Mouse (Mus musculus) stomach, postnatal 0 days (tissue): Measurements from ENCODE around the gene Cox7a1. TPM values are rescaled to one million over a fixed set of nuclear protein-coding genes. Genes with fewer than 3 reads are reported as not detected.

ENCODE experiments used
- ATAC-seq: fragments of 200-750 bp; cut with Nextera tagmentation; 2 replicates; pipeline ENCODE4 v1.8.0; 2017; ENCODE audit not compliant: low FRiP score, low TSS enrichment
- DNase-seq: peaks from one replicate; pipeline ENCODE4 v3.0.0-alpha.2; 2016; ENCODE audit warnings: low spot score
- H3K27ac ChIP-seq: fragments of 300-500 bp; sonication (generic); replicated peaks from 2 replicates; pipeline ENCODE4 v1.5.1; 2014; ENCODE audit warnings: mild to moderate bottlenecking, control low read depth
- H3K27me3 ChIP-seq: fragments of 300-500 bp; sonication (generic); 2 replicates; pipeline ENCODE4 v1.6.1; 2014; ENCODE audit warnings: low read length; ENCODE audit not compliant: control insufficient read depth, insufficient read depth
- H3K36me3 ChIP-seq: fragments of 300-500 bp; sonication (generic); 2 replicates; pipeline ENCODE4 v1.6.1; 2014; ENCODE audit warnings: low read length, mixed read lengths; ENCODE audit not compliant: control insufficient read depth, insufficient read depth
- H3K4me1 ChIP-seq: fragments of 300-500 bp; sonication (generic); replicated peaks from 2 replicates; pipeline ENCODE4 v1.6.1; 2014; ENCODE audit warnings: antibody characterized with exemption; ENCODE audit not compliant: control insufficient read depth, insufficient read depth
- H3K4me2 ChIP-seq: fragments of 300-500 bp; sonication (generic); replicated peaks from 2 replicates; pipeline ENCODE4 v1.6.1; 2014; ENCODE audit warnings: low read depth, mild to moderate bottlenecking, control low read depth, moderate library complexity
- H3K4me3 ChIP-seq: fragments of 300-500 bp; sonication (generic); 2 replicates; pipeline ENCODE4 v1.5.1; 2014; ENCODE audit warnings: low read depth, low read length, control low read depth
- H3K9ac ChIP-seq: fragments of 300-500 bp; sonication (generic); 2 replicates; pipeline ENCODE4 v1.6.1; 2014; ENCODE audit warnings: mild to moderate bottlenecking, low read length, control low read depth, mixed read lengths
- H3K9me3 ChIP-seq: fragments of 300-500 bp; sonication (generic); 2 replicates; pipeline ENCODE4 v1.6.1; 2016; ENCODE audit warnings: low read length; ENCODE audit not compliant: control insufficient read depth
- CTCF ChIP-seq: IDR thresholded peaks from 2 replicates; pipeline ENCODE4 v1.5.1; 2016; ENCODE audit warnings: antibody characterized with exemption, low read depth, mild to moderate bottlenecking, moderate library complexity
- EP300 ChIP-seq: optimal IDR thresholded peaks from 2 replicates; pipeline ENCODE3; 2016; ENCODE audit warnings: antibody characterized with exemption
- WGBS: fragments of 180-500 bp; shearing (Covaris S2); extraction: QIAGEN DNeasy Blood & Tissue Kit; methylation state at CpG from one replicate; pipeline ENCODE4 v1.1.7; 2014; 5-methylcytosine and 5-hydroxymethylcytosine counted together
- polyA plus RNA-seq: library from polyadenylated mRNA; unstranded; fragments of >200 nt; fragmentation: Nextera tagmentation; extraction: Ambion mirVana; gene quantifications from 2 replicates; pipeline ENCODE4 v1.2.1, GENCODE M21; 2015

Gene Cox7a1
- polyA plus RNA-seq, 1 experiment from 2014 or later, result 38.8 TPM

- H3K27ac ChIP-seq, result 0 out of 2 replicates have a peak overlapping the region, but pooled peaks have one; percentile 40
- DNase-seq, result no peak
- no peaks in the 10 kb centered on the region for H3K4me1 ChIP-seq
Observed at GRCm38 (mm10) chr7:30184641-30185348, 851 bp downstream of the Cox7a1 start.

GRCm38 (mm10) chr7:30188344-30189115, 4.6 kb downstream of the Cox7a1 start:
- 0 out of 2 replicates have a peak, but pooled peaks cover 5% of the 10 kb centered on the region for H3K4me1 ChIP-seq
- H3K9ac ChIP-seq, result no peak overlapping the region
- ATAC-seq, result no peak
- 78% methylated on average over 12 of the region's 12 CpGs for WGBS
- no peak for DNase-seq
- no peaks in the 10 kb centered on the region for H3K27me3 ChIP-seq
- H3K4me2 ChIP-seq, result no peak overlapping the region
- no peak overlapping the region for H3K4me3 ChIP-seq
- H3K27ac ChIP-seq, result no peak overlapping the region
- no peak for TF ChIP-seq CTCF
- TF ChIP-seq EP300, result no peak
- no peaks in the 10 kb centered on the region for H3K9me3 ChIP-seq
- H3K36me3 ChIP-seq, result peaks cover 34% of the 10 kb centered on the region

More at GRCm38 (mm10) chr7:30184641-30185348, 851 bp downstream of the Cox7a1 start:
- Histone ChIP-seq H3K36me3 (peaks cover 18% of the 10 kb centered on the region), H3K27me3 (no peaks in the 10 kb centered on the region), H3K9me3 (no peaks in the 10 kb centered on the region), H3K9ac (no peak overlapping the region), H3K4me3 (no peak overlapping the region), H3K4me2 (0 out of 2 replicates have a peak overlapping the region, but pooled peaks have one; percentile 52)
- TF ChIP-seq CTCF (no peak), EP300 (no peak)
- ATAC-seq, result no peak
- 75% methylated on average over 13 of the region's 13 CpGs for WGBS

GRCm38 (mm10) chr7:30189116-30189491, 5.2 kb downstream of the Cox7a1 start:
- TF ChIP-seq CTCF (no peak), EP300 (no peak)
- ATAC-seq, result no peak

GRCm38 (mm10) chr7:30192088-30192487, 8.1 kb downstream of the Cox7a1 start:
- ATAC-seq (no peak), DNase-seq (no peak)
- WGBS, result 85% methylated on average over 12 of the region's 12 CpGs
- Histone ChIP-seq H3K9ac (no peak overlapping the region), H3K27ac (no peak overlapping the region), H3K4me3 (no peak overlapping the region), H3K4me2 (no peak overlapping the region), H3K4me1 (0 out of 2 replicates have a peak, but pooled peaks cover 5% of the 10 kb centered on the region), H3K9me3 (no peaks in the 10 kb centered on the region), H3K36me3 (peaks cover 27% of the 10 kb centered on the region), H3K27me3 (no peaks in the 10 kb centered on the region)
- TF ChIP-seq CTCF (no peak), EP300 (no peak)

More at GRCm38 (mm10) chr7:30189116-30189491, 5.2 kb downstream of the Cox7a1 start:
- 0 out of 2 replicates have a peak, but pooled peaks cover 5% of the 10 kb centered on the region for H3K4me1 ChIP-seq
- no peaks in the 10 kb centered on the region for H3K27me3 ChIP-seq
- H3K9me3 ChIP-seq, result no peaks in the 10 kb centered on the region
- no peak overlapping the region for H3K9ac ChIP-seq
- no peak for DNase-seq
- H3K27ac ChIP-seq, result no peak overlapping the region
- peaks cover 34% of the 10 kb centered on the region for H3K36me3 ChIP-seq
- no peak overlapping the region for H3K4me2 ChIP-seq
- 77% methylated on average over 4 of the region's 4 CpGs for WGBS
- H3K4me3 ChIP-seq, result no peak overlapping the region

GRCm38 (mm10) chr7:30193013-30193412, 9.1 kb downstream of the Cox7a1 start:
- ATAC-seq (no peak), DNase-seq (peak; percentile 32)
- peak overlapping the region; percentile 86 for H3K4me2 ChIP-seq
- peaks cover 24% of the 10 kb centered on the region for H3K36me3 ChIP-seq
- no peak for TF ChIP-seq CTCF
- no peak for TF ChIP-seq EP300
- 37% methylated on average over 9 of the region's 9 CpGs for WGBS
- H3K4me1 ChIP-seq, result 0 out of 2 replicates have a peak, but pooled peaks cover 5% of the 10 kb centered on the region
- no peaks in the 10 kb centered on the region for H3K9me3 ChIP-seq
- peak overlapping the region; percentile 91; the same call in 1 of the 2 replicates for H3K9ac ChIP-seq
- no peaks in the 10 kb centered on the region for H3K27me3 ChIP-seq
- H3K27ac ChIP-seq, result 0 out of 2 replicates have a peak overlapping the region, but pooled peaks have one; percentile 6
- H3K4me3 ChIP-seq, result peak overlapping the region; percentile 82
